Mouse (Mus musculus) G1E (cell line): ENCODE data around the gene Pbx4.

ENCODE experiments used
- CTCF ChIP-seq: IDR thresholded peaks from 2 replicates; pipeline ENCODE4 v1.5.1; 2012; ENCODE audit warnings: low read depth, low read length, inconsistent platforms, mixed read lengths
- GATA1 ChIP-seq: IDR thresholded peaks from 2 replicates; pipeline ENCODE4 v1.6.1; 2012; ENCODE audit warnings: borderline replicate concordance, low read length, inconsistent platforms, mixed read lengths
- POLR2AphosphoS5 ChIP-seq: IDR thresholded peaks from 2 replicates; pipeline ENCODE4 v1.6.1; 2012; ENCODE audit warnings: low read depth, low read length, inconsistent platforms; ENCODE audit not compliant: insufficient replicate concordance
- TAL1 ChIP-seq: conservative IDR thresholded peaks from 2 replicates; pipeline ENCODE4 v1.6.1; 2012; ENCODE audit warnings: low read depth, low read length, inconsistent platforms, mixed read lengths

DNA sequence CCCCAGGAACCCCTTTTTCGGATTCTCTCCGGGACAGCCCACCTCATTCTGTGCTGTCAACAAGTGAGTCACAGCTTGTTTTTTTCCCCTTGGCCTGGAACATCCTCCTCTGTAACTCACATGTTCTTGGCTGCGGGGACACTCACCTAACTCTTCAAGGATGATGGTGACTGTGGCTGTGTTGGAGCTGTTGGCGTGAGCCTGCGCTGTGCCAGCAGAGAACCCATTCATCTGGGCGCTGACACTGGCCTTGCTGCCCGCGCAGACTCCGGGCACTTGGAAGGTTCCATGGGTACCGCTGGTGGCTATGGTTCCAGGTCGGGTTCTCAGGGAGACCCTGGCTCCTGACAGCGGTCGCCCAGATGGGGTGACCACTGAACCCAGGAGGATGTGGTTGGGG is 51.9 kb downstream of the Pbx4 start:
- TF ChIP-seq CTCF (no peak), GATA1 (no peak), TAL1 (no peak), POLR2AphosphoS5 (no peak)
